Mouse (Mus musculus): Measurements from ENCODE around the gene Abca1. TPM values are rescaled to one million over a fixed set of nuclear protein-coding genes. Genes with fewer than 3 reads are reported as not detected.

Abca1 gene
- total and polyA plus RNA-seq, 2 experiments = 21.0 to 65.4 TPM

- no peak overlapping the region for H3K4me3 ChIP-seq (ENCODE audit: insufficient read depth, low read depth, low read length)
- peak; percentile 86 for DNase-seq (ENCODE audit: extremely low read depth, low read depth, low spot score)
- WGBS = 26% methylated on average over 1 of the region's 1 CpGs
- no peak for TF ChIP-seq POLR2A (IDR thresholded peaks at IDR 0.05; ENCODE audit: extremely low read depth, insufficient read depth, low read length)
- TF ChIP-seq CTCF (IDR thresholded peaks at IDR 0.05; ENCODE audit: low read depth, low read length) = no peak
- H3K27ac ChIP-seq (replicated peaks; ENCODE audit: insufficient read depth, low read depth, low read length) = peak overlapping the region; percentile 39
- H3K9ac ChIP-seq (ENCODE audit: low read depth, low read length) = no peak overlapping the region
- peaks cover 8% of the 10 kb centered on the region for H3K4me1 ChIP-seq (ENCODE audit: control insufficient read depth, insufficient read depth, low read length)
- no peaks in the 10 kb centered on the region for H3K79me2 ChIP-seq (ENCODE audit: control insufficient read depth, insufficient read depth, low read length)
- H3K27me3 ChIP-seq (ENCODE audit: control insufficient read depth, insufficient read depth, low read length) = no peaks in the 10 kb centered on the region
- H3K36me3 ChIP-seq (ENCODE audit: control insufficient read depth, insufficient read depth, low read length) = peaks cover 36% of the 10 kb centered on the region
Measured at GRCm38 (mm10) chr4:53018392-53018791, 141.3 kb downstream of the Abca1 start.

- no peak for TF ChIP-seq POLR2A (IDR thresholded peaks at IDR 0.05; ENCODE audit: extremely low read depth, insufficient read depth, low read length)
- no peak for TF ChIP-seq CTCF (IDR thresholded peaks at IDR 0.05; ENCODE audit: low read depth, low read length)
- H3K79me2 ChIP-seq (ENCODE audit: control insufficient read depth, insufficient read depth, low read length) = no peaks in the 10 kb centered on the region; the same call in 1 of the 2 replicates
- peaks cover 9% of the 10 kb centered on the region for H3K4me1 ChIP-seq (ENCODE audit: control insufficient read depth, insufficient read depth, low read length)
- no peak overlapping the region for H3K27ac ChIP-seq (replicated peaks; ENCODE audit: insufficient read depth, low read depth, low read length)
- DNase-seq (ENCODE audit: extremely low read depth, low read depth, low spot score) = no peak
- peaks cover 25% of the 10 kb centered on the region for H3K36me3 ChIP-seq (ENCODE audit: control insufficient read depth, insufficient read depth, low read length)
- no peak overlapping the region for H3K4me3 ChIP-seq (ENCODE audit: insufficient read depth, low read depth, low read length)
- 98% methylated on average over 3 of the region's 3 CpGs for WGBS
- H3K9ac ChIP-seq (ENCODE audit: low read depth, low read length) = no peak overlapping the region
- H3K27me3 ChIP-seq (ENCODE audit: control insufficient read depth, insufficient read depth, low read length) = no peaks in the 10 kb centered on the region
Measured at GRCm38 (mm10) chr4:53015024-53015423, 144.7 kb downstream of the Abca1 start.

GRCm38 (mm10) chr4:53014421-53014820 is 145.3 kb downstream of the Abca1 start:
- no peak for DNase-seq (ENCODE audit: extremely low read depth, low read depth, low spot score)
- 96% methylated on average over 7 of the region's 7 CpGs for WGBS
- Histone ChIP-seq H3K79me2 (ENCODE audit: control insufficient read depth, insufficient read depth, low read length) (no peaks in the 10 kb centered on the region; the same call in 1 of the 2 replicates), H3K27ac (replicated peaks; ENCODE audit: insufficient read depth, low read depth, low read length) (no peak overlapping the region), H3K27me3 (ENCODE audit: control insufficient read depth, insufficient read depth, low read length) (no peaks in the 10 kb centered on the region), H3K4me1 (ENCODE audit: control insufficient read depth, insufficient read depth, low read length) (peaks cover 13% of the 10 kb centered on the region), H3K4me3 (ENCODE audit: insufficient read depth, low read depth, low read length) (no peak overlapping the region), H3K36me3 (ENCODE audit: control insufficient read depth, insufficient read depth, low read length) (peaks cover 25% of the 10 kb centered on the region), H3K9ac (ENCODE audit: low read depth, low read length) (no peak overlapping the region)
- no peak for TF ChIP-seq CTCF (IDR thresholded peaks at IDR 0.05; ENCODE audit: low read depth, low read length)
- TF ChIP-seq POLR2A (IDR thresholded peaks at IDR 0.05; ENCODE audit: extremely low read depth, insufficient read depth, low read length) = no peak

GRCm38 (mm10) chr4:53011732-53012361 is 147.8 kb downstream of the Abca1 start, which contains the start of gene Nipsnap3b:
Gene Nipsnap3b (plus strand): TSS chr4:53011880.
- no peaks in the 10 kb centered on the region for H3K27me3 ChIP-seq (ENCODE audit: control insufficient read depth, insufficient read depth, low read length)
- peak; percentile 87 for DNase-seq (ENCODE audit: extremely low read depth, low read depth, low spot score)
- H3K36me3 ChIP-seq (ENCODE audit: control insufficient read depth, insufficient read depth, low read length) = peaks cover 15% of the 10 kb centered on the region
- H3K4me1 ChIP-seq (ENCODE audit: control insufficient read depth, insufficient read depth, low read length) = peaks cover 11% of the 10 kb centered on the region
- no peak for TF ChIP-seq CTCF (IDR thresholded peaks at IDR 0.05; ENCODE audit: low read depth, low read length)
- 0 out of 2 replicates have a peak, but pooled peaks have one; percentile 53 for TF ChIP-seq POLR2A (IDR thresholded peaks at IDR 0.05; ENCODE audit: extremely low read depth, insufficient read depth, low read length)
- H3K79me2 ChIP-seq (ENCODE audit: control insufficient read depth, insufficient read depth, low read length) = no peaks in the 10 kb centered on the region; the same call in 1 of the 2 replicates
- WGBS = 1% methylated on average over 63 of the region's 63 CpGs
- peak within 1 kb of the TSS; percentile 87 for H3K9ac ChIP-seq (ENCODE audit: low read depth, low read length)
- peak within 1 kb of the TSS; percentile 95 for H3K27ac ChIP-seq (replicated peaks; ENCODE audit: insufficient read depth, low read depth, low read length)
- H3K4me3 ChIP-seq (ENCODE audit: insufficient read depth, low read depth, low read length) = peak within 1 kb of the TSS; percentile 81

- H3K4me1 ChIP-seq (ENCODE audit: control insufficient read depth, insufficient read depth, low read length) = peaks cover 11% of the 10 kb centered on the region
- WGBS = 25% methylated on average over 4 of the region's 4 CpGs
- H3K36me3 ChIP-seq (ENCODE audit: control insufficient read depth, insufficient read depth, low read length) = peaks cover 3% of the 10 kb centered on the region
- no peaks in the 10 kb centered on the region for H3K27me3 ChIP-seq (ENCODE audit: control insufficient read depth, insufficient read depth, low read length)
- no peak for TF ChIP-seq POLR2A (IDR thresholded peaks at IDR 0.05; ENCODE audit: extremely low read depth, insufficient read depth, low read length)
- no peak for TF ChIP-seq CTCF (IDR thresholded peaks at IDR 0.05; ENCODE audit: low read depth, low read length)
- peak overlapping the region; percentile 56 for H3K27ac ChIP-seq (replicated peaks; ENCODE audit: insufficient read depth, low read depth, low read length)
- no peaks in the 10 kb centered on the region; the same call in 1 of the 2 replicates for H3K79me2 ChIP-seq (ENCODE audit: control insufficient read depth, insufficient read depth, low read length)
- no peak overlapping the region for H3K9ac ChIP-seq (ENCODE audit: low read depth, low read length)
- H3K4me3 ChIP-seq (ENCODE audit: insufficient read depth, low read depth, low read length) = no peak overlapping the region
- peak; percentile 98 for DNase-seq (ENCODE audit: extremely low read depth, low read depth, low spot score)
Measured at GRCm38 (mm10) chr4:53009871-53010270, 149.8 kb downstream of the Abca1 start.

- peak; percentile 35 for DNase-seq (ENCODE audit: extremely low read depth, low read depth, low spot score)
Measured at GRCm38 (mm10) chr4:53009183-53009582, 150.5 kb downstream of the Abca1 start.

More at GRCm38 (mm10) chr4:53009183-53009582, 150.5 kb downstream of the Abca1 start:
- H3K79me2 ChIP-seq (ENCODE audit: control insufficient read depth, insufficient read depth, low read length) = no peaks in the 10 kb centered on the region; the same call in 1 of the 2 replicates
- H3K4me1 ChIP-seq (ENCODE audit: control insufficient read depth, insufficient read depth, low read length) = peaks cover 11% of the 10 kb centered on the region
- TF ChIP-seq CTCF (IDR thresholded peaks at IDR 0.05; ENCODE audit: low read depth, low read length) (no peak), POLR2A (IDR thresholded peaks at IDR 0.05; ENCODE audit: extremely low read depth, insufficient read depth, low read length) (no peak)
- no peak overlapping the region for H3K4me3 ChIP-seq (ENCODE audit: insufficient read depth, low read depth, low read length)
- WGBS = 38% methylated on average over 4 of the region's 4 CpGs
- H3K27ac ChIP-seq (replicated peaks; ENCODE audit: insufficient read depth, low read depth, low read length) = peak overlapping the region; percentile 56
- no peak overlapping the region for H3K9ac ChIP-seq (ENCODE audit: low read depth, low read length)
- no peaks in the 10 kb centered on the region for H3K36me3 ChIP-seq (ENCODE audit: control insufficient read depth, insufficient read depth, low read length)
- H3K27me3 ChIP-seq (ENCODE audit: control insufficient read depth, insufficient read depth, low read length) = no peaks in the 10 kb centered on the region
